Mouse (Mus musculus): ENCODE measurements around the gene Armc2.

The Armc2 gene

DNA sequence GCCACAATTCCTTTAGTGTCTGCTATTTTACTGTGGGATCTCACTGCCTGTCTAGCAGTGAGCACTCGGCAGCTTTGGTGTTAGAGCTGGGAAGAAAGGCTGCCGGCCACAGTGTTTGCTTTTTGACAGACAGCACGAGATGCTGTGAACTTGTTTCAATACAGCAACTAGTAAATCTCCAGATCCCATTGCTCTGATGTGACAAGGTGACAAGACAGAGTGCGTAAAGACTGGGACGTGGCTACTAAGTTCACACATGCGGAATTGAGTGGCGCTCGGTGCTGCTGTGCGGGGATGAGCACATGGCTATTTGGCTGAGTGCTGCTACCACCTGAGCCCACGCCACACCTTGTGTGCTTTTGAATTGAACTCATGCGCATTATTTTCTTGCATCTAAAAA is 110.8 kb downstream of the Armc2 start:
- DNase-seq (ENCODE audit: inconsistent ontology term): no peak

DNA sequence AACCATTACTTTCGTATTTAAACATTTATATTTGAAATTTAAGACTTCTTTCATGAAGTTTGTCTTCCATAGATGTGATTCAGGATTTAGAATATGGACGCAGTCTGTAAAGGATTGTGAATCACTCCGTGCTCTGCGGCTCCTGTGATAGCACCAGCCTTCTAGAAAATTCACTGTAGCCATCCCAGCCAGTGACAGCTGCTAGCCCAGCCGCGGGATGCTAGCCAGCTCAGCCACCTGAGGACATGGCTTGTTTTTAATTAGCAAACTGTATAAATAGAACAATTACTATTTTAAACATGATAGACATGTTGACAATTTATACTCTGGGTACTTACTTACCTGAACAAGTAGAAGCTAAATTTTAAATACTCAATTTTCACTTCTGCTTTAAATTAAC is 116.4 kb downstream of the Armc2 start:
- DNase-seq (ENCODE audit: inconsistent ontology term): no peak

GRCm38 (mm10) chr10:41901456-41901855 is 116.8 kb downstream of the Armc2 start:
- DNase-seq (ENCODE audit: inconsistent ontology term): no peak

DNA sequence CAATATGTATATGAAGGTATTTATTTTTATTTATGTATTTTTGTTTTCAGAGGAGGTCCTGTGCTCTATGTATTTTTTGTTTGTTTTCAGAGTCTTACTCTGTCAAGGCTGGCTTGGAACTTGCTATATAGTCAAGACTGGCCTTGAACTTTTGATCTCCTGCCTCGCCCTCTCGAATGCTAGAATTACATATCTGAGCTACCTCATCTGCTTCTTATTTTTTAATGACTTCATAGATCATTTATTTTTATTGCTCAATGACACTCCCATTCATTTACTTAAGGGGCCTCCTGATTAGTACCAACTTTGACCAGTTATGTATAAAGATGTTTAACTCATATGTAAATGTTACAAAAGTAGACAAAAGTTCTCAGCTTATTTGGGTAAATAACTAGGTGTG is 121.4 kb downstream of the Armc2 start:
- no peak for DNase-seq (ENCODE audit: inconsistent ontology term)

- no peak for DNase-seq (ENCODE audit: inconsistent ontology term)
Observed at GRCm38 (mm10) chr10:41896425-41896824, 121.8 kb downstream of the Armc2 start.

DNA sequence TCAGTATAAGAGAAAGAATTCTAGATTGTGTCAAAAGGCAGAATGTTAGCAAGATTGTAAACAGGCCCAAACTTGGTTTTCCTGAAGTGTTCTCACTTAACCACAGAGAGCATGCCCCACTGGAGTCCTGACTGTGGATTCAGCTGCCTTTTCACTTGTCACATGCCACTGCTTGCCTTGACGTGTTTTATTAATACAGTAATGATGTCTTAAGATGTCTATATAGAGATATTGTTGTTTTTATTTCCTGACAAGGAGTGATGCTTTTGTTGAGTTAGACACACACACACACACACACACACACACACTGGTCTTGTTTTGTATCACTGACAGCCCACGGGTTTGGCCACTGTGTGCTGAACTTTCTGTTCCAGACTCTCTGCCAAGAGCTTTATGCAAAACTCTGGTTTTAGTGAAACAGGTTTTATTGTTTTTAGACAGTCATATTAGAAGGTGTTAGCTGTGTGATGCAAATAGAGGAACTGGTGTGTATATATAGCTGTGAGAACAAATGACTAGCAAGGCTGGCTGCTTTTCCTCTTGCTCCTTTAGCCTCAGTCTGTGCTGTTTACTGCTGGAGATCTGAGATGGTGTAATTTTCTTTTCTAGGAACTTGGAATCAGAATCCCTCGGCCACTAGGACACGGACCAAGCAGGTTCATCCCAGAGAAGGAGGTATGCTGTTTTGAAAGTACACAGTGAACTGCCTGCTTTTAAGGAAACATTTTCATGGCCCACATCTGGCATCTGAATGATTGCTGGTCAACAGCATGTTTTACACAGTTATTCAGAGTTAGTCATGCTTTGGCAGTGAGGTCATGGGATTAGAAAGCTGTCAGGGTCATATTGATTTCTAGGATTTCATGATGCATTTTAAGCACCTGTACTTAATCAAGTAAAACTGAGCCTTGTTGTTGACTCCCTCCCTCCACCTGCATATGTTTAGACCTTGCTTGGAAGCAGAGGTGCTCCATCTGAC is 124.5 kb downstream of the Armc2 start:
- no peak for DNase-seq (ENCODE audit: inconsistent ontology term)

GRCm38 (mm10) chr10:41891312-41891711 is 126.9 kb downstream of the Armc2 start:
- no peak for DNase-seq (ENCODE audit: inconsistent ontology term)

DNA sequence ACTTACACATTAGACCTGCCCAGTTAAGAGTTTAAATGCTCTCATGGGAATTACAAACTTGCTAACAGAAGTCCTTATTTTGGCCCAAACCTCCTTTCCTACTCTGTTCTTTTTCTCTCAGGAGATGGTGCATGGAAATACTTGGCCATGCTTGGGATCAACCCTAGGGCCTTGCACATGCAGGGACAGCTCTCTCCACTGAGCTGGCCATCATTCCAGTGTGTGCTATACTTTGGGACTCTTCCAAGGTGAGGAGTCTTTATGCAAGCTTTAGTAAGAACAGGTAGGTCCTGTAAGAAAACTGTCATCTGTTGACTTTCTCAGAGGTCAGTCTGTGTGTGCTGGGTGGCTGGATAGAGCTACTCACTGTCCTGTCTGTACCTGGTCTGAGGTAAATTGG is 127.7 kb downstream of the Armc2 start:
- no peak for DNase-seq (ENCODE audit: inconsistent ontology term)

- no peak for DNase-seq (ENCODE audit: inconsistent ontology term)
Observed at GRCm38 (mm10) chr10:41889566-41889965, 128.7 kb downstream of the Armc2 start.

DNA sequence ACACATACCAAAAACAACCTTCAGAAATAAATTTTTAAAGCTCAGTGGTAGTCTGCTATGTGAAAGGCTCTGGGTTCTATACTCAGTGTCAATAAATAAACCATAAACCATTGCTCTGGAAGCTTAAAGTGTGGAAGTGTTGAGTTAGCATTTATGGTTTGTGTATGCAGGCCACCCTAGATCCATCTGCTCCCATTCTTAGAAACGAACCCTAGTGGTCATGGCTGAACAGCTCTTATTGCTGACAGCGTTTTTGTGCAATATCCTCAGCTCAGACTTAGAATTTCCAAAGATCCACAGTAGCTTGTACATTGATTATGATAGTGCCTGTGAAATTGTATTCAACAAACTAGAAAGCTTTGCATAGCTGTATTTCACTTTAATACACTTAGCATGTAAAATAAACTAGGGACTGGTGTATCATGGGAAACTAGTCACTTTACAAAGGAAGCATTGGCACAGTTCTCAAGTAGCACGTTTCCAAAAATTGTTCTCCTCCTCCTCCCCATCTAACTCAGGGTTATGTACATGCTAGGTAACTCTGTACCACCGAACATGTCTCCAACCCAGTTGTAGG is 129.8 kb downstream of the Armc2 start:
- no peak for DNase-seq (ENCODE audit: inconsistent ontology term)

GRCm38 (mm10) chr10:41887080-41887821 is 131.0 kb downstream of the Armc2 start:
- peak; percentile 99 for DNase-seq (ENCODE audit: inconsistent ontology term)

DNA sequence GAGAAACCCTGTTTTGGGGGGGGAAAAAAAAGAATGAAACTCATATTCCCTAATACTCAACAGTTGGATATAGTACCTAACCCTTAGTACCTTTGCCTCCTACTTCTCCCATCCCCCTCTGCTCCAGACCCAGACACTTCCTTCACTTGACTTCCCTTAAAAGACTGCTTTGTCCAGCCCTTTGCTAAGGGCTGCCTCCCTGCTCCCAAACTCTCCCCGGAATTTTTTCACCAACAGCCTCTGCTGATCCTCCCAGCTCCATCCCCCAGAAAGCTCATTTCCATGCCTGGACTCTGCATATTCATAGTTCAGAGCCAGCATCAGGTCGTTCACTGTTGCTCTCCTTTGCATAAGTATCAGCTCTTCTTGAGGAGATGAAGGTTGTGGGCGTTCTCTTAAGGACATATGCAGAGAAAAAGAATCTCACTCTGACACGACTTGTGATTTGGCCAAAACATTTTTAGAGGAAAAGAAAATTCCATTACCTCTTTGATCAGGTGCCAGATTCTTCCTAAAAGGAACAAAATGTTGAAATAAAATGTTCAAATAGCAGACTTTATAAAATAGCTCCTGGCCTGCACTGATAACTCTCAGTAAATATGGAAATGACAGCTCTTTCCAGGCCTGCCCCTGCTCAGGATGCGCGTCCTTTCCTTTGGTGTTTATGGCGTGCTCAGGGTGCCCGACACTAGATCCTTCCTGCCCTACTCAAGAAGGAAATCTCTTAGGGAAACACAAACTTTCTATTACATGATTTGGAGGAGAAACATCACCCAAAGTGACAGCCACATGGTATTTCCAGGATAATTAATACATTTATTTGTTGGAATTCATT is 134.3 kb downstream of the Armc2 start:
- no peak for DNase-seq (ENCODE audit: inconsistent ontology term)

GRCm38 (mm10) chr10:41881438-41881837 is 136.8 kb downstream of the Armc2 start:
- DNase-seq (ENCODE audit: inconsistent ontology term): no peak

DNA sequence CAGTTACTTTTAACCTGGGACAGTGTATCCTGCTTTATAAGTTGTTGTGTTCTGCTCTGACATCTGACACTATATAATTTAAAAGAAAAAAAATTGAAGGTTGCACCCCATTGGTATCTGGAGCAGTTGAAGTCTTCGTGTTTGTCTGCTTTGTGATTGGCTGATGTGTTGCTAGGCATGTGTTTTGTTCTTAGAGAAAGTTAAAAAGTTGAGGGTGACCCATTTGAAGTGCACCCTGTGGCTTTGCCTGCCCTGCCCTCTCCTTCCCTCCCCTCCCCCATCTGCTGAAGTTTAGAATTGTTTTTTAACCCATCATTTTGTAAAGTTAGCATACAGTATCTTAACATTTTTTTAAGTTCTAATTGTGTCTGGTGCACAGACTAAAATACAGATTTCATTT is 137.5 kb downstream of the Armc2 start:
- no peak for DNase-seq (ENCODE audit: inconsistent ontology term)

GRCm38 (mm10) chr10:41880206-41880605 is 138.0 kb downstream of the Armc2 start:
- no peak for DNase-seq (ENCODE audit: inconsistent ontology term)

GRCm38 (mm10) chr10:41879675-41880074 is 138.6 kb downstream of the Armc2 start:
- no peak for DNase-seq (ENCODE audit: inconsistent ontology term)

GRCm38 (mm10) chr10:41878344-41878743 is 139.9 kb downstream of the Armc2 start:
- DNase-seq (ENCODE audit: inconsistent ontology term): no peak

GRCm38 (mm10) chr10:41875624-41876023 is 142.6 kb downstream of the Armc2 start:
- no peak for DNase-seq (ENCODE audit: inconsistent ontology term)

DNA sequence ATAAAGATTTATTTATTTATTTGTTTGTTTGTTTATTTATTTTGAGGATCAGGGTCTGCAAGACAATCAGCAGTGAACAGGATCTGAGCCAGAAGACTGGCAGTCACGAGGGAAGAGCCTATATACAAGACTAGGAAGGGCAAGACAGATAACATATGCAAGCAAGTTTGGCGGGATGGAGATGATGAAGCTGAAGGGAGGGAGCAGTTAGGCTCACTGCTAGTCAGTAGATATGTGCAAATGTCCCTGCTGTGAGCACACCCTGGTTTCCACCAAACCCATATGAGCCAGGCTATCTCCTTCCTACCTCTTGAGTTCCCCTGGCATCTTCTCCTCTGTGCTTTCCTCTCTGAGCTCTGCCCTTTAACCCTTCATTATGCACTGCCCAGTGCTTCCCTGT is 146.7 kb downstream of the Armc2 start:
- no peak for DNase-seq (ENCODE audit: inconsistent ontology term)

- DNase-seq (ENCODE audit: inconsistent ontology term): no peak
Observed at GRCm38 (mm10) chr10:41870101-41870500, 148.1 kb downstream of the Armc2 start.

- no peak for DNase-seq (ENCODE audit: inconsistent ontology term)
Observed at GRCm38 (mm10) chr10:41867956-41868355, 150.3 kb downstream of the Armc2 start.

DNA sequence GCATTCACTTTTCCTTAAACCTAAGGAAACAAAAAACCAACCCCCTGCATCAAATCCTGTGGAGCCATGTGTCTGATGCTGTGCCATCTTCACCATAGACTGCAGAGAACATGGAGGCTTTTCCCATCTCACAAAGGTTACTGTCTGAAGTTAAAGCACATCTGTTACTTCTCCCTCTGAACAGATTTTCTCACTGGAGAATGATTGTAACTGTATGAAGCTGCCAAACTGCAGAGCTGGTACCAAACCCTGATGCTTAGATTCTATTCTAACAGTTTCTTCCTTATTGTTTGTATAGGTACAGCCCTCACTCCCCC is 151.4 kb downstream of the Armc2 start:
- DNase-seq (ENCODE audit: inconsistent ontology term): no peak
